Mouse (Mus musculus) heart, postnatal 36 days (tissue): Measurements from ENCODE around the gene Cd44. TPM values are rescaled to one million over a fixed set of nuclear protein-coding genes. Genes with fewer than 3 reads are reported as not detected.

Experiments used
- DNase-seq, 2 experiments: peaks; one replicate each; pipeline ENCODE4 v3.0.0; 2021 to 2022
- intact Hi-C: fragments of 180-260 bp; cut with DNase I; formaldehyde crosslinking; loops from one replicate; pipeline ENCODE4 v1.15.1; 2025
- total RNA-seq, 2 experiments: library from RNA; stranded (reverse); gene quantifications; 2 replicates each; pipeline ENCODE4 v1.2.3; 2021

Cd44 gene
- total RNA-seq, 2 experiments from 2014 or later: 10.2 to 11.3 TPM

GRCm38 (mm10) chr2:102916596-102916995 is 15.1 kb upstream of the Cd44 start:
- intact Hi-C loops: no loop called here
- no peak for DNase-seq

DNA sequence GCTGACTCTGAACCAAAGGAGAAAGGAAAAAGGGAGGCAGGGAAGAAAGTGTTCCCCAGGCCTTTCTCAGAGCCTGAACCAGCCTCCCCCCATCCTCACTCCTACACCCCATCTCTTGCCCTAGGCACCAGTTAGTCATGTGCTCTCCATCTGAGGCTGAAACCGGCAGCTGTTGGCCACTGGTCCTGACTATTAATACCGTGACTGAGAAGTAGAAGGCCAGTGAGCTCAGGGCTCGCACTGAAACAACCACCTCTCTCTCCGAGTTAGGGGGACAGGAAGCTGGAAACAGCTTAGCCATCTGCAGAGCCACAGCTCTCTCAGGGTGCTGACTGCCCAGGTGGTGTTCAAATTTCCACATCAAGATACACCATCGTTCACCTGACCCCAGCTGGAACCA is 13.2 kb upstream of the Cd44 start:
- DNase-seq: no peak
- intact Hi-C loops: no loop called here

- no peak for DNase-seq
- intact Hi-C loops: no loop called here
These were observed 12.5 kb upstream of the Cd44 start for GRCm38 (mm10) chr2:102913833-102914545.

DNA sequence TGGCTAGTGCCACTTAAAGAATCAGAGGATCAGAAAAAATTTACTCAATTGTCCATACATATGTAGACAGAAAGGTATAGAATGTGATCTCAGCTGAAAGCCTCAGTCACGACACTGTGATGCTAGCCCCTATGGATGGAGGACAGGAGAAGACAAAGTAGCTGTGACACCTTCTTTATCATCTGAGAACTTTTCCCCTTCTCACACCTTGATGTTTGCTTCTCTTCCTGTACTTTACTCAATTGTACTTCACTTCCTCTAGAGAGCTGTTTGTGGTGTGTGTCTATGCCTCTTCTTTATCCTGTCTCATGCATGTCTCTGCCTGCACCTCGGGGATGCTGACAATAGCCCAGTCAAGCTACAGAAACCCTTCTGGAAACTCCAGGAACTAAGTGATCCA is 11.5 kb upstream of the Cd44 start:
- no peak for DNase-seq
- intact Hi-C loops: no loop called here

- intact Hi-C loops: no loop called here
- DNase-seq: no peak
These were observed 11.0 kb upstream of the Cd44 start for GRCm38 (mm10) chr2:102912469-102912868.

- no peak for DNase-seq
- intact Hi-C loops: no loop called here
These were observed 7.9 kb upstream of the Cd44 start for GRCm38 (mm10) chr2:102909403-102909802.

DNA sequence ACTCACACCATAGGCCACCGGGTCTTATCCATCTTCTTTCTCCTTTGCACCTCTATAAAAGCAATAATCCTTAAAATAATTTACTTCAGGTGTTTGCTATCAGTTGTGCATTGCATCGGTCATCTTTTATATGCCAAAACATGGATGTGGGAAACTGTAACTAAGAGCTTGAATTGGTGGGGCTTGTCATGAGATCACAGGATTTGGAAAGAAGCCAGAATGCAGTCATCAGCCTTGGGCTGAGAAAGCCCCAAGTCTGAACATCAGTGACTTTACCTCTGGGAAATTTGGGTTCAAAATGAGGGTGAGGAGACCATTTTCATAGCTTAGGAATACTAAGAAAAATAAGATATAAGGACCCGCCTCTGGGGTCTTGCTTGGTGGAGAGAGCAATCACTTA is 4.1 kb upstream of the Cd44 start:
- no peak for DNase-seq
- intact Hi-C loops: no loop called here

GRCm38 (mm10) chr2:102901828-102902223 is 361 bp upstream of the Cd44 start:
- intact Hi-C loops: no loop called here
- DNase-seq: no peak

GRCm38 (mm10) chr2:102900230-102900721 is 1.2 kb downstream of the Cd44 start:
- intact Hi-C loops: no loop called here
- no peak for DNase-seq

DNA sequence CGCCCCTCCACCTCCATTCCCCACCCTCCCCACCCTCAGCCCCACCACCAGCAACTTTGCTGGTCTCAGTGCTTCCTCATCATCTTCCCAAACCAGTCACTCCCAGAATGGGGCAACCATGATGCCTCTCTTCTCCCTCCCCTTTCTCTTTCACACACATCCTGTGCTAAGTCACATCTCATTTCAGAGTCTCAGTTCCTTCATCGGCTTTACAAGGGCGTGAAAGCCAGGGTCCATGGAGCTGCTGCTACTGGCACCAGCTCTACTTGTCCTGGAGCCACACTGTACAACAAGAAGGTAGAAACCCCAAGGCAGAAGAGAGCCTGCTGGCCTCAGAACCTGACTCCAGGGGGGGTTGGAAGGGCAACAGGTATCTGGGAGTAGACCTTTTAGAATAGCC is 2.2 kb downstream of the Cd44 start:
- intact Hi-C loops: no loop called here

GRCm38 (mm10) chr2:102898585-102898984 is 2.9 kb downstream of the Cd44 start:
- DNase-seq: no peak
- intact Hi-C loops: no loop called here

More for the DNA sequence above, 2.2 kb downstream of the Cd44 start:
- no peak for DNase-seq

DNA sequence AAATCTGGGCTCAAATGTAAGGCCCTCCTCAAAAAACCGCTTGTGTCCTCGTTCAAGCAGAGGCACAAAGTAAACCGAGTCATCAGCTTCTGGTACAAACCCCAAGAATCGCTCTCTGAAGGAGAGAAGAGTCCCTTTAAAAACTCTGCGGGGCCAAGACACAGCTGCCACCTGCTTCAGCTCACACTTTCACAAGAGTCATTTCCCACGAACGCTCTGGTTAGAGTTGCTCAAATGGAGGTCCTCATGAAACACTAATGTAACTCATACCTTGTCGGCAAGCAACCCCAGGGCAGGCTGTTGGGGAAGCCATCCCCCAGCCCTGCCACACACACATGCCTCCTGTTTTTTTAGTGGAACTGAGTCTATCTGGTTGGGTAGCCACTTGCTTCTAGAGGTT is 5.3 kb downstream of the Cd44 start:
- DNase-seq: no peak
- intact Hi-C loops: no loop called here

GRCm38 (mm10) chr2:102895197-102895596 is 6.3 kb downstream of the Cd44 start:
- intact Hi-C loops: no loop called here
- no peak for DNase-seq

- intact Hi-C loops: no loop called here
- no peak for DNase-seq
These were observed 6.7 kb downstream of the Cd44 start for GRCm38 (mm10) chr2:102894785-102895184.

- no peak for DNase-seq
- intact Hi-C loops: no loop called here
These were observed 12.7 kb downstream of the Cd44 start for GRCm38 (mm10) chr2:102888688-102889225.

- intact Hi-C loops: no loop called here
- DNase-seq: no peak
These were observed 14.3 kb downstream of the Cd44 start for GRCm38 (mm10) chr2:102887137-102887536.

GRCm38 (mm10) chr2:102886306-102886935 is 15.0 kb downstream of the Cd44 start:
- DNase-seq: no peak
- intact Hi-C loops: no loop called here

GRCm38 (mm10) chr2:102882597-102883272 is 18.7 kb downstream of the Cd44 start:
- no peak for DNase-seq

GRCm38 (mm10) chr2:102882004-102882588 is 19.4 kb downstream of the Cd44 start:
- DNase-seq: no peak
- intact Hi-C loops: no loop called here

More at GRCm38 (mm10) chr2:102882597-102883272, 18.7 kb downstream of the Cd44 start:
- intact Hi-C loops: no loop called here

DNA sequence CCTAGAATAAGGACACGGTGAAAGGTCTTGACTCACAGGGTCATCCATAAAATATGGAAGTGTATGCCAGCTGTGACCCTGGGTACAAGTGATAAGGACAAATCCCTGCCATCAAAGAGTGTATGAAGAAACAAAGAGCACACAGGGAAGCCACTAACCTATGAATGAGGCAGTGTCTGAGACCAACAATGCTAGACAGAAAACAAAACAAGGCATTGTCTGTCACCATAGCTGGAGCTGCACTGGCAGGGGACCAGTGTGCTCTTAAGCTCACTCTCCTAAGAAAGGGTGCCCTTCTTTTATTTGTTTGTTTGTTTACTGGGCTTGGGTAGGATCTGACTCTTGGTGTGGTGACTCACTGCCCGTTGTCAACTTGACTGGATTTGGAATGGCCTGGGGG is 23.0 kb downstream of the Cd44 start:
- DNase-seq: no peak
- intact Hi-C loops: no loop called here

DNA sequence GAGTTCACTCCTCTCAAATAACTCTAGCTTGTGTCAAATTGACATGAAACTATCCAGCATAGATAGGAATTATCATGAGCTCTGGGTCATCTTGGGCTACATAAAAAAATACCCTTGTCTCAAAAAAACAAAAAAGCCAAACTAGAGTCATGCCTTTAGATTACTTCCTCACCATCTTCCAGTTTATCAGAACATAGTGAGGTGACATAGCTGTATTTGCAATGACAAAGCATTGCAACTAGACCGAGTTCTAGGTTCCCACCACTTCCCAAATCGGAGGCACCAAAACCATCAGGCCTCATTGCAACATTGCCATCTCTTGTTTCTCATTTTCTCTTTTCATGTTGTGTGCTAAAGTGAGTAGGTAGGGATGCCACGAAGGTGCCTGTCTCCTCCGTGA is 24.0 kb downstream of the Cd44 start:
- intact Hi-C loops: no loop called here
- DNase-seq: no peak
